Mouse (Mus musculus) neural tube, embryonic 13.5 days (tissue): ENCODE data around the gene Scd4. TPM values are rescaled to one million over a fixed set of nuclear protein-coding genes. Genes with fewer than 3 reads are reported as not detected.
A peak's percentile ranks its signal among the peaks of the same experiment; 100 is the strongest.

ENCODE experiments used
- ATAC-seq: fragments of 200-750 bp; cut with Nextera tagmentation; 2 replicates; pipeline ENCODE4 v1.8.0; 2017; ENCODE audit warnings: low read depth, mild to moderate bottlenecking, moderate TSS enrichment, moderate library complexity
- H3K27ac ChIP-seq: fragments of 300-500 bp; sonication (generic); replicated peaks from 2 replicates; pipeline ENCODE4 v1.5.1; 2015; ENCODE audit warnings: moderate library complexity, mild to moderate bottlenecking, inconsistent platforms
- H3K27me3 ChIP-seq: fragments of 300-500 bp; sonication (generic); 2 replicates; pipeline ENCODE4 v1.6.1; 2015; ENCODE audit warnings: mild to moderate bottlenecking, inconsistent platforms
- H3K36me3 ChIP-seq: fragments of 300-500 bp; sonication (generic); 2 replicates; pipeline ENCODE4 v1.6.1; 2015; ENCODE audit warnings: mild to moderate bottlenecking, inconsistent platforms
- H3K4me1 ChIP-seq: fragments of 300-500 bp; sonication (generic); replicated peaks from 2 replicates; pipeline ENCODE4 v1.6.1; 2015; ENCODE audit warnings: inconsistent platforms
- H3K4me2 ChIP-seq: fragments of 300-500 bp; sonication (generic); 2 replicates; pipeline ENCODE4 v1.6.1; 2015; ENCODE audit warnings: inconsistent platforms, mild to moderate bottlenecking, moderate library complexity
- H3K4me3 ChIP-seq: fragments of 300-500 bp; sonication (generic); 2 replicates; pipeline ENCODE4 v1.5.1; 2015; ENCODE audit warnings: mild to moderate bottlenecking, inconsistent platforms
- H3K9ac ChIP-seq: fragments of 300-500 bp; sonication (generic); 2 replicates; pipeline ENCODE4 v1.6.1; 2015; ENCODE audit warnings: moderate library complexity, mild to moderate bottlenecking, inconsistent platforms
- H3K9me3 ChIP-seq: fragments of 300-500 bp; sonication (generic); 2 replicates; pipeline ENCODE4 v1.6.1; 2016; ENCODE audit warnings: inconsistent platforms
- WGBS: fragments of 180-500 bp; shearing (Covaris S2); methylation state at CpG from one replicate; pipeline ENCODE4 v1.1.7; 2015; 5-methylcytosine and 5-hydroxymethylcytosine counted together
- polyA plus RNA-seq: library from polyadenylated mRNA; unstranded; fragments of >200 nt; fragmentation: Nextera tagmentation; extraction: Ambion mirVana; gene quantifications from 2 replicates; pipeline ENCODE4 v1.2.1, GENCODE M21; 2015

Gene Scd4
- polyA plus RNA-seq, 1 experiment from 2014 or later = 0.06 TPM

DNA sequence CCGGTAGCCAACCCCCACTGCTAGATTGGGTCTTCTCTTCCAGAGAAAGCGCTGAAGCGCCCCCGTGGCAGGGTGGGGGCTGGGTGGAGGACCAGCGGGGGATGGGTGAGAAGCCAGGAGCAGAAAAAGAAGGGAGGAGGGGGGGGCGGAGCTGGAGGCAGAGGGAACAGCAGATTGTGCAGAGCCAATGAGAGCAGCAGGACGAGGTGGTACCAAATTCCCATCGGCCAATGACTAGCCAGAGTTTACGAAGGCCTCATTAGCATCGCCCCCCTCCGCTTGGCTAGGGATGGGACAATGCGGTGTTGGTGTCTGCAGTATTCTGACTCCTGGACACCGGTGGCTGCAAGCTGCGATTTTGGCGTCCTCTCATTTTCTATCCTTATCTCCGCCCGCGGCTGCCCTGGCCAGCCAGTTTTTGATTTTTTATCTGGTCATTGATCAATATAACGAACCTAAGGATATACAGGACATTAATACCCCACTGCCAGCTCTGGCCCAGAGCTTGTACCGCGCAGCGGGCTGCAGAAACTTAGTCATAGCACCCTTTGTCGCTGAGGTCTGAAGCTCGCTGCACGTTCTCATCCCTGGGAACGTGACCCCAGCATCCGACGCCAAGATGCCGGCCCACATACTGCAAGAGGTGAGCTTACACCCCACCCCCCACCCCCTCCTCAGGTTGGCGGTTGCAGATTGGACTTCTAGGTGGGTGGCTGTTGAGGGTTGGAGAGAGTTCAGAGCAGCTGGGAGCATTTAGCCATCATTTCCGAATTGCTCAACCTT is 38.9 kb upstream of the Scd4 start:
- H3K27ac ChIP-seq = peak overlapping the region; percentile 99
- under 1% methylated on average over 29 of the region's 31 CpGs for WGBS
- H3K36me3 ChIP-seq = peaks cover 37% of the 10 kb centered on the region
- H3K9ac ChIP-seq = peak overlapping the region; percentile 99
- no peaks in the 10 kb centered on the region for H3K27me3 ChIP-seq
- H3K9me3 ChIP-seq = no peaks in the 10 kb centered on the region
- H3K4me1 ChIP-seq = peaks cover 67% of the 10 kb centered on the region
- H3K4me3 ChIP-seq = peak overlapping the region; percentile 97
- peak overlapping the region; percentile 100 for H3K4me2 ChIP-seq
- ATAC-seq = peak; percentile 98

DNA sequence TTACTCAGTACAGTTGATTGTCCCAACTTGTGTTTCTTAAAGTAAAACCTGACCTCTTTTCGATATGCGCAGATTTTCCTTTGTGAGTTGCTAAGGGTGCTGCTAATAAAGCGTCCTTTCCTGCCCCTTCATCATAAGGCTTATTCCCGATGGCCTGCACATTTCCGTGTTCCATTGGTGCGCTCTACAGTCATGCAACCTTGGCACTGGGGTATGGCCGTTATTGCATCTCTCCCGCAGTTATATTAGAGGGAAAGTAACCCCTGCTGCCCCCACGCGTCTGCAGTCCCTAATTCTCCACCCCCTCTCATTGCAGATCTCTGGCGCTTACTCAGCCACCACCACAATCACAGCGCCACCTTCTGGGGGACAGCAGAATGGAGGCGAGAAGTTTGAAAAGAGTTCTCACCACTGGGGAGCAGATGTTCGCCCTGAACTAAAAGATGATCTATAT is 38.3 kb upstream of the Scd4 start:
- H3K4me2 ChIP-seq = peak overlapping the region; percentile 100
- under 1% methylated on average over 14 of the region's 14 CpGs for WGBS
- peaks cover 43% of the 10 kb centered on the region for H3K36me3 ChIP-seq
- no peaks in the 10 kb centered on the region for H3K27me3 ChIP-seq
- ATAC-seq = peak; percentile 59
- no peaks in the 10 kb centered on the region for H3K9me3 ChIP-seq
- peak overlapping the region; percentile 99 for H3K9ac ChIP-seq
- peak overlapping the region; percentile 99 for H3K27ac ChIP-seq
- peak overlapping the region; percentile 97 for H3K4me3 ChIP-seq
- H3K4me1 ChIP-seq = peaks cover 74% of the 10 kb centered on the region

DNA sequence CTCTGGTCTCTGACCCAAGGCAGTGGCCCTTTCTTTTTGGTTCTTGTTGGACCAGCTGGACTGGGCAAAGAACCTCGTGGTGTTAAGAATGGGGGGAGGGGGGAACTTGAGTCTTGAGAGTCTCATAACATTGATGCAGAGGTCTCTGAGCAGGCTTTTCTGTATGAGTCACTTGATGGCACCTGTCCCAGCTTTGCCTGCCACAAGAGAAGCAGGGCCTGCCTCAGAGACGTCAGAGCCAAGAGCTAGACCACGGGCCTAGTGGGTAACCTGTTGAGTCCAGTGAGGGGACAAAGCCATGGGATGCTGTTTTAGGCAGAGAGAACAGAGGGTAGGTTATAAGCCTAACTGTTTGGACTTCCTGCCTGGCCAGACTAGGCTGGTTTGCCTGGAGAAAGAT is 37.6 kb upstream of the Scd4 start:
- Histone ChIP-seq H3K4me3 (peak overlapping the region; percentile 97), H3K9ac (peak overlapping the region; percentile 99), H3K4me2 (peak overlapping the region; percentile 100), H3K4me1 (peaks cover 77% of the 10 kb centered on the region), H3K9me3 (no peaks in the 10 kb centered on the region), H3K27ac (peak overlapping the region; percentile 99; the same call in 1 of the 2 replicates), H3K36me3 (peaks cover 49% of the 10 kb centered on the region), H3K27me3 (no peaks in the 10 kb centered on the region)
- 0% methylated on average over 3 of the region's 3 CpGs for WGBS
- no peak for ATAC-seq

- Histone ChIP-seq H3K4me3 (peak overlapping the region; percentile 97), H3K4me2 (peak overlapping the region; percentile 100), H3K9me3 (no peaks in the 10 kb centered on the region), H3K36me3 (peaks cover 54% of the 10 kb centered on the region), H3K27me3 (no peaks in the 10 kb centered on the region), H3K27ac (no peak overlapping the region; the same call in 1 of the 2 replicates), H3K9ac (peak overlapping the region; percentile 99), H3K4me1 (peaks cover 82% of the 10 kb centered on the region)
- 6% methylated on average over 4 of the region's 4 CpGs for WGBS
- no peak for ATAC-seq
Observed at GRCm38 (mm10) chr19:44295741-44296140, 37.2 kb upstream of the Scd4 start.

- Histone ChIP-seq H3K4me2 (peak overlapping the region; percentile 100), H3K9ac (peak overlapping the region; percentile 99), H3K36me3 (peaks cover 59% of the 10 kb centered on the region), H3K4me1 (peaks cover 82% of the 10 kb centered on the region), H3K27me3 (no peaks in the 10 kb centered on the region), H3K4me3 (peak overlapping the region; percentile 97), H3K9me3 (no peaks in the 10 kb centered on the region), H3K27ac (peak overlapping the region; percentile 49; the same call in 1 of the 2 replicates)
- no peak for ATAC-seq
- 20% methylated on average over 7 of the region's 7 CpGs for WGBS
Observed at GRCm38 (mm10) chr19:44296186-44296585, 36.7 kb upstream of the Scd4 start.

GRCm38 (mm10) chr19:44297068-44297760 is 35.7 kb upstream of the Scd4 start:
- peak overlapping the region; percentile 99 for H3K9ac ChIP-seq
- peaks cover 81% of the 10 kb centered on the region for H3K4me1 ChIP-seq
- peak overlapping the region; percentile 97 for H3K4me3 ChIP-seq
- H3K4me2 ChIP-seq = peak overlapping the region; percentile 100
- no peaks in the 10 kb centered on the region for H3K27me3 ChIP-seq
- H3K36me3 ChIP-seq = peaks cover 68% of the 10 kb centered on the region
- 57% methylated on average over 8 of the region's 8 CpGs for WGBS
- ATAC-seq = no peak
- H3K9me3 ChIP-seq = no peaks in the 10 kb centered on the region
- H3K27ac ChIP-seq = no peak overlapping the region; the same call in 1 of the 2 replicates

DNA sequence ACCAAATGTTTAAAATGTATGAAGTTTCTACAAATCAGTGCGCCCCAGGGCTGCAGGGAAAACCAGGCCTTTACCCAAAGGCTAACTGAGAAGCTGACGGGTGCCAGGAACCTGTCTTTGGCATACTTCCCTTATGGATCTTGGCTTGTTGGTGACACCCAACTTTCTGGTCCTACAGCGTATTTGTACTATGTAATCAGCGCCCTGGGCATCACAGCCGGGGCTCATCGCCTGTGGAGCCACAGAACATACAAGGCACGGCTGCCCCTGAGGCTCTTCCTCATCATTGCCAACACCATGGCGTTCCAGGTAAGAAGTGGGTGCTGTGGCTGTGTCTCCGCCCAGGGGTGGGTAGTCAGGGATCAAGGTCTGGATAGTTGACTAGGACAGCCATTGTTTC is 35.0 kb upstream of the Scd4 start:
- Histone ChIP-seq H3K27me3 (no peaks in the 10 kb centered on the region), H3K4me3 (peak overlapping the region; percentile 97), H3K27ac (no peak overlapping the region), H3K4me1 (peaks cover 80% of the 10 kb centered on the region), H3K9ac (peak overlapping the region; percentile 99), H3K36me3 (peaks cover 75% of the 10 kb centered on the region), H3K9me3 (no peaks in the 10 kb centered on the region), H3K4me2 (peak overlapping the region; percentile 100)
- 75% methylated on average over 9 of the region's 9 CpGs for WGBS
- ATAC-seq = no peak

DNA sequence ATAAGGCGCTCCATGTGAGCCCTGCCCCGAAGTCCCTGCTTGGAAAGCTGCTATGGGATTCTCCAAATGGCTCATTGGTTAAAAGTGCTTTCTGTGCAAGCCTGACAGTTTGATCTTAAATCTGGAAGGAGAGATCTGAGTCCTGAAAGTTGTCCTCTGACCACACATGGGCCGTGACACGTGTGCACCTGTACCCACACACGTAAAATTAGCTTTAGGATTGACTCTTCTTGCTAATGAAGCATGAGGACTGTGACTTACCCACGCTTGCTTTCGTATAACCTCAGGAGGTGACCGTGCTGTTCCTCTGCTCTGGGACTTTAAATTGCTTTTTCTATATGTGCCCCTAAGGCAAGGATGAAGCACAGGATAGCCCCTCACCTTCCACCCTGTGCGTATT is 33.8 kb upstream of the Scd4 start:
- Histone ChIP-seq H3K27ac (no peak overlapping the region), H3K9me3 (no peaks in the 10 kb centered on the region), H3K4me3 (peak overlapping the region; percentile 97), H3K27me3 (no peaks in the 10 kb centered on the region), H3K4me1 (peaks cover 85% of the 10 kb centered on the region), H3K4me2 (peak overlapping the region; percentile 100), H3K36me3 (peaks cover 87% of the 10 kb centered on the region), H3K9ac (peak overlapping the region; percentile 99; the same call in 1 of the 2 replicates)
- no peak for ATAC-seq
- 83% methylated on average over 9 of the region's 9 CpGs for WGBS

- H3K9ac ChIP-seq = peak overlapping the region; percentile 53
- 81% methylated on average over 6 of the region's 6 CpGs for WGBS
- H3K4me3 ChIP-seq = peak overlapping the region; percentile 10
- ATAC-seq = no peak
- H3K27ac ChIP-seq = no peak overlapping the region
- no peaks in the 10 kb centered on the region for H3K9me3 ChIP-seq
- peak overlapping the region; percentile 100 for H3K4me2 ChIP-seq
- peaks cover 95% of the 10 kb centered on the region for H3K36me3 ChIP-seq
- peaks cover 93% of the 10 kb centered on the region for H3K4me1 ChIP-seq
- no peaks in the 10 kb centered on the region for H3K27me3 ChIP-seq
Observed at GRCm38 (mm10) chr19:44299902-44300301, 33.0 kb upstream of the Scd4 start.

- no peak for ATAC-seq
- Histone ChIP-seq H3K27me3 (no peaks in the 10 kb centered on the region), H3K36me3 (peaks cover 95% of the 10 kb centered on the region), H3K9me3 (no peaks in the 10 kb centered on the region), H3K4me3 (peak overlapping the region; percentile 10; the same call in 1 of the 2 replicates), H3K9ac (peak overlapping the region; percentile 53), H3K4me2 (peak overlapping the region; percentile 100), H3K27ac (no peak overlapping the region), H3K4me1 (peaks cover 95% of the 10 kb centered on the region)
- WGBS = 81% methylated on average over 7 of the region's 7 CpGs
Observed at GRCm38 (mm10) chr19:44300520-44300919, 32.4 kb upstream of the Scd4 start.

- H3K27me3 ChIP-seq = no peaks in the 10 kb centered on the region
- peak overlapping the region; percentile 23; the same call in 1 of the 2 replicates for H3K27ac ChIP-seq
- H3K4me2 ChIP-seq = peak overlapping the region; percentile 100
- peak overlapping the region; percentile 53; the same call in 1 of the 2 replicates for H3K9ac ChIP-seq
- 0 out of 2 replicates have a peak overlapping the region, but pooled peaks have one; percentile 4 for H3K4me3 ChIP-seq
- WGBS = 66% methylated on average over 16 of the region's 16 CpGs
- H3K36me3 ChIP-seq = peaks cover 99% of the 10 kb centered on the region
- H3K4me1 ChIP-seq = peaks cover 96% of the 10 kb centered on the region
- ATAC-seq = no peak
- H3K9me3 ChIP-seq = no peaks in the 10 kb centered on the region
Observed at GRCm38 (mm10) chr19:44301176-44301575, 31.7 kb upstream of the Scd4 start.
